Mouse (Mus musculus): ENCODE measurements around the gene E2f7. TPM values are rescaled to one million over a fixed set of nuclear protein-coding genes. Genes with fewer than 3 reads are reported as not detected.
"Not testable (repeated sequence)": the region's sequence is repeated elsewhere in the genome, so short reads cannot be mapped to it uniquely, and the experiment has no call there.

Gene E2f7
- total RNA-seq (2017), result 0.85 to 1.2 TPM in 2 of 3 replicates, not detected in the other

DNA sequence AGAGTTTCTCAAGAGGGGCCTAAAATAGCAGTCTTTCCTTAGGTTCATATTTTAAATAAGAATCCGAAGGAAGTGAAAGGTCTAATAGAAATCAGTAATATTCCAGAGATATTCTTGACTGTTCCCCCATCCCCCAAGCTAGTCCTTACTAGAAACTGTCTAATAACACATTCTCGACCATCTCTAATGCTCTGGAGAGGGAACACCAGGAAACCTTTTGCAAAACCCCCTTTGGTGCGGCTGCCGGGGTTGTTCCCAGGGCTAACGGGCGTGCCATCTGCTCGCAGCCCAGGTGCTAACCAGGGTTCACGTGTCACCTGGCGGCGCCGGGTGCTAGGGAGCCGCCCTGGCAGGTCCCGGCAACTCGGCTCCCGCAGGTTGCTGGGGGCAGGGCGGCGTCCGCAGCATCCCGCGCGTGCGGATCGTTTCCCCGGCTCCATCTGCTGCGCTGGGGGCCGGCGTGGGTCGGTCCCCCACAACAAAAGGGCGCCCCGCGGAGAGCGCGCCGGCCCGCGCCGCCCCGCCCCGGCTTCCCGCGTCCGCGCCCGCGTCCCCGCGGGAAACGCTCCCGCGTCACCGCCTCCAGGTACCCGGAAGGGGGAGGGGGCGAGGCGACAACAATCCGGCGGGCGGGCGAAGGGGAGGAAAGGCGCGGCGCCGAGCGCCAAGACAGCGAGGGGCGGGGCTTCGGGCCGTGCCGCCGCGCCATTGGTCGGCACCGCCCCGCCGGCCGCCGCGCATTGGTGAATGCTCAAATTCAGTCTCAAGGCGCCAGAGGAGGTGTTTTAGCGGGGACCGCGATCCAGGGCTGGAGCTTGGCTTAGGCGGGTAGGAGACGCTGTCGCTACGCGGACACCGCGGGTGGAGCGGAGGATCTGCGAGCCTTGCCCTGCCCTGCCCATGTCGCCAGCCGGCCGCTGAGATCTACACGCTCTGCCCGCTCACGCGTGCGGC, at the start of gene E2f7:
Gene E2f7 (plus strand): TSS at position 754 of the 954 bp plus-strand sequence.
- peak; percentile 83 for ATAC-seq (replicated peaks; ENCODE audit: insufficient number of reproducible peaks, low FRiP score, low TSS enrichment, poor library complexity, severe bottlenecking)

DNA sequence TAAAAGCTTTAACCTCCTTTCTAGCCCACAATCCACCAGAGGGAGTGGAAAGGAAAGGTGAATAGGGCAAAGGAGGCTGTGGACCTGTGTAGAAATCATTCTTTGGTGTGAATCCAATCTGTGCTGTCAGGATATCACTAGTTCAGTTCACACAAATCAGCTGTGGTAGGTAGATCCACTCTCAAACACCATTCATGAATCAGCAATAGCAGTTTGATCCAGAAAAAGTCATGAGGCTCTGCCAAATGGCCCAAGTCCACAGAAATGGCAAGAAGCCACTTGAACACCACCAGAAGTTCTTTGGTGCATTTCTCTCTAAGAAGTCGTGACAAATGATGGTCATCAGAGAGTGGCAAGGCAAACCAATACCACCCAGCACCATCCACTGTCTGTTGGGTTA, 44.0 kb upstream of the E2f7 start:
- ATAC-seq (replicated peaks; ENCODE audit: insufficient number of reproducible peaks, low FRiP score, low TSS enrichment, poor library complexity, severe bottlenecking), result no peak

DNA sequence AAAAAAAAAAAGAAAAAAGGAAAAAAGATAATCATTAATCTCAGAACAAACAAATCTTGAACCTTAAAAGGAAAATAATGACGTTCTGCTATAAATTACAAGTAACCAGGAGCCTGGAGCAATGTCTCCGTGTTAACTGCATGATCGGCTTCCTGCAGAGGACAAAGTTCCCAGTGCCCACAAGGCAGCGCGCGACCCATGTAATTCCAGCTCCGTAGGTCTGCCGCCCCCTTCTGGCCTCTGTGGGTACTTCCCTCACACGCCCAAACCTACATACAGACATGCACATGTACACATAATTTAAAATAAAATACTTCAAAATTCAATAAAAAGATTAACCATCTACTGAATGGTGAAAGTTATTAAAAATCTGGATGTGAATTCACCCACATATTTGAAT, 39.6 kb upstream of the E2f7 start:
- ATAC-seq (replicated peaks; ENCODE audit: insufficient number of reproducible peaks, low FRiP score, low TSS enrichment, poor library complexity, severe bottlenecking), result no peak

DNA sequence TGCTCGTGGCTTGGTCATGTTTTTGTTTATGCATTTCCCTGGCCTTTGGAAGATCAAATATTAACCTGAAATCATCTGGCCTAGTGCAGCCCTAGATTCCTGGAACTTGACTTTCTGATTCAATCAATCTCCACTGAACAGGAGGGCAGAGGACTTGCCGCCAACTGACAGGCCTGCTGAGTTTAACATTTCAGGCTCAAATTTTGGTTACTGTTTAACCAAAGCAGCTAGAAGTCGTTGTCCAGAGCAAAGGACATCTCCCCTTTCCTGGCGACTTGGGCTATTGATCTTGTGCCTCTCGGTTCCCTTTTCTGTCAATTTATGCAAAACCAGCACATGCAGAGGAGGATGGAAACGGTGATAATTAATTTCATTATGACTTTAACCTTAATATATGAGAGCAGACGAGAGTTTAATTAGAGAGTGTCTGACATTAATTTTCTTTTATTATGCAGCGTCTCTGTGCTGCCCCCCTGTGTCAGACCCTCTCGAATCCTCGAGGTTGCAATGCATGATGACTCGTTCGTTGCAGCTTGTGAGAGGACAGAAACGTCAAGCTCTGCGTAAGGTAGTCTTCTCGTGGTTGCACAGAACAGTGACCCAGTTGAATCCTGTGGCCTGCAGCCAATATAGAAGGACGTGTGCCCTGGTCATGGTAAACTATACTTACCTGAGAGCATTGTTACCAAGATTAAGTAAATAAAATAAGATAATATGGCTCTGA, 37.7 kb upstream of the E2f7 start:
- no peak for ATAC-seq (replicated peaks; ENCODE audit: insufficient number of reproducible peaks, low FRiP score, low TSS enrichment, poor library complexity, severe bottlenecking)

DNA sequence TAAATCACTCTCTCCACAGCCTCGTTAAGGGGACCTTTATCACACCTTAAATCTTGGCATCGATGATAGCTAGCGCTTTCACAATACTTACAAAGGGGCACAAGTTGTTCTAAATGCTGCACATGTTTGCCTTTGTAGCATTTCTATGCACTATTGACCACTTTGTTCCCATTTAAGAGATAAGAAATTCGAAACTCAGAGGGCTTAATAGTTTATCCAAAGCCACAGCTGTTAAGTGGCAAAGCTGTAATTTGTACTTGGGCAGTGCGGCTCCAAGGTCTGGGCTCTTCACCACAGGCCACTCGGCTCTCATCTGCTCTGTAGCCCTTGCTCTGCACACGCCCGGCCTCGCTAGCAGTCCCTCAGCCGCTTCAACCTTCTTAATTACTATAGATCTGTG, 28.4 kb upstream of the E2f7 start:
- ATAC-seq (replicated peaks; ENCODE audit: insufficient number of reproducible peaks, low FRiP score, low TSS enrichment, poor library complexity, severe bottlenecking), result no peak

DNA sequence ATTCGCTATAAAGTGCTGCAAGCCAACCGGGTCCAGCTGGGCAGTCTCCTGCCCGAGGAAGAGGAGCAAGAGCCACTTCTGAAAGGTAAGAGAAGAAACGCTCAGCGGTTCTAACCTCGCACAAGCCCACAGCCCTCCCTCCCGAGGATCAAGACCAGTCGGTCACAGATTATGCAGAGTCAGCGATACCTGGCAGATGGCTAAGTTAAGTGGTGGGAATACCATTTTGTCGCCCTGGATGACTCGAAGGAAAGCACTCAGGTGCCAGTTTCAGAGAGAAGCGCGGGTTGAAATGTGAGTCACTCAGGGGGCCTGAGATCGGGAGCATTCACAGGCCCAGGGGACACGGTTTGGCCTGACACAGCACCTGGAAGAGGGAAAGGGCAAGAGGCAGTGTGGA, 18.8 kb upstream of the E2f7 start:
- ATAC-seq (replicated peaks; ENCODE audit: insufficient number of reproducible peaks, low FRiP score, low TSS enrichment, poor library complexity, severe bottlenecking), result no peak

DNA sequence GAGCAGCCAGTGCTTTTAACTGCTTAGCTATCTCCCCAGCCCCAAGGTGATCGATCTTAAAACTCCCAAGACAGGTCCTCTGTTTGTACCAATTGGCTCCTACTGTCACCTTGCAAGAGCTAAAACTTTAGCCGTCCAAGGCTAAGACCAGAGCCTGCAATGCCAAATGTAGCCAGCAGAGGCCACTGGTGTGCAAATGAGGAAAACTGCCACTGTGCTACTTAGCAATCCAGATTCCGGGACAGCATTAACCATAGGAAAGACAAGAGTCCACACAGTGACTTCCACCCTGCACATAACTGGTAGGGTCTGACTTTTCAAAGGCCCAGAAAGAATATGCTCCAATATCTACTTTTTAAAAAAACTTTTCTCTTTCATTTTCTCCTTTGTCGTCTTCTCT, 17.4 kb upstream of the E2f7 start:
- peak; percentile 84 for ATAC-seq (replicated peaks; ENCODE audit: insufficient number of reproducible peaks, low FRiP score, low TSS enrichment, poor library complexity, severe bottlenecking)

DNA sequence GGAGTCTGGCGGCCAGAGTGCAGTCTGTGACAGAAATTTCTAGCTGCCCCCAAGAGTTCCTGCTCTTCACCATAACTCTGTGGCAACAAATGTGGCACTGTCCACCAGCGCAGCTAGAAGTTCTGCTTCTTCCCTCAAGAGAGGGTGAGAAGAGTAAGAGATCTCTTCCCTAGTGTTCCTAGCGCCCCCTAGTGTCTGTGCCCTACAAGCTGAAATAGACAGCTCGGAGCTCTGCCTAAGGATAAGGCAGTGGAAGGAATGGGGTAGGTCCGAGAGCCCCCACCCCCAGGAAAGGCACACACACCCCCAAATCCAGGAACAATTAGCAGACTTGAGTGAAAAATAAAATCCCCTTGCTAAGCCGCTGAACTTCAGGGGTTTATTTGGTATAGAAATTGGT, 11.9 kb upstream of the E2f7 start:
- ATAC-seq (replicated peaks; ENCODE audit: insufficient number of reproducible peaks, low FRiP score, low TSS enrichment, poor library complexity, severe bottlenecking), result peak; percentile 76

DNA sequence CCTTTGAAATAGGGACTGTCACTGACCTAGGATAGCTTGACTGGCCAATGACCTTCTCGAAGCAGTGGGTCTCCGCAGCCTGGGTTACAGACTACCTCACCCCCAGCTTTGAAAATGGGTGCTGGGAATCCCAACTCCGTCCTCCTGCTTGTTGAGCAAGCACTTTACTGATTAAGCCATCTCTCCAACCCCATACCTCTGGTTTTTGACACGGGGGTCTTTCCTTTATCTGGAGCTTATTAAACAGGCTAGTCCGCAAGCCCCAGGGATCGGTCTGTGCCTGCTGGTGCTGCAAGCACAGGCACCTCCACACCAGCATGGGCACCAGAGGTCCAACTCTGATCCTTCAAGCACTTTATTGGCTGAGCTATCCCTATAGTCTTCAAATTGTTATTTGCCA, 1.5 kb upstream of the E2f7 start:
- no peak for ATAC-seq (replicated peaks; ENCODE audit: insufficient number of reproducible peaks, low FRiP score, low TSS enrichment, poor library complexity, severe bottlenecking)

DNA sequence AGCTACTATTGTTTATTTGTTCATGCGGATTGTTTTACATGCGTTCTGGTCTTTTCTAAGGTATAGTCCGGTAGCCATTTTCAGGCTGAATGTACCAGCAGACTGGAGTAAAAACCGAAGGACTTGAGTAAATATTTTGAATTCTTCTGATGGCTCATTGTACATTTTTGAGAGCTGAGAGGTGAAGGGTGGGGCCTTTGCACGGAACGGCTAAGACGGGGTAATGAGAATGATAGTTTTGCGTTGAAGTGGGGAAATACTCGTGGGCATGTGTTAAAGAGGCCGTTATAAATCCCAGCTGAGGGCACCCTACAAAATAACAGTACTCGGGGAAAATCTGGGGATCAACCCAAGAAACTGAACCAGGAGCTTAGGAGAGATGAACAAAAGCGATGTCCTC, 1.1 kb upstream of the E2f7 start:
- no peak for ATAC-seq (replicated peaks; ENCODE audit: insufficient number of reproducible peaks, low FRiP score, low TSS enrichment, poor library complexity, severe bottlenecking)

DNA sequence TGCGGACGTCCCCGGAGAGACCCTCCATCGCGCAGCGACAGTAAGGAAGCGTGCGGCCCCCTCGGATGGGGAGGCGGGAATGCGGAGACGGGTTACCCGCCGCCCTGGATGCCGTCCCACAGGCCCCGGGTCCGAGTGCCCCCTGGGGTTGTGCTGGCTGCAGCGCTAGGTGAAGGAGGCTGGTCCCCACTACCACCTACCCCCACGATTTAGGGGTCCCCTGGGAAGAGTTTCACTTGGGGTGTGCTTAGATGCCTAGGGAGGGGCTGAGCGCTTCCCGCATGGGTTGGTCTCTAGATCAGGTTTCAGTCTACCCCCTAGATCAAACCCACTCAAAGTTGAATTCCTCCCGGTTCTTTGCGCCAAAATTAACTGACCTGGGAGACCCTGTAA, 397 bp downstream of the E2f7 start:
- ATAC-seq (replicated peaks; ENCODE audit: insufficient number of reproducible peaks, low FRiP score, low TSS enrichment, poor library complexity, severe bottlenecking), result no peak

DNA sequence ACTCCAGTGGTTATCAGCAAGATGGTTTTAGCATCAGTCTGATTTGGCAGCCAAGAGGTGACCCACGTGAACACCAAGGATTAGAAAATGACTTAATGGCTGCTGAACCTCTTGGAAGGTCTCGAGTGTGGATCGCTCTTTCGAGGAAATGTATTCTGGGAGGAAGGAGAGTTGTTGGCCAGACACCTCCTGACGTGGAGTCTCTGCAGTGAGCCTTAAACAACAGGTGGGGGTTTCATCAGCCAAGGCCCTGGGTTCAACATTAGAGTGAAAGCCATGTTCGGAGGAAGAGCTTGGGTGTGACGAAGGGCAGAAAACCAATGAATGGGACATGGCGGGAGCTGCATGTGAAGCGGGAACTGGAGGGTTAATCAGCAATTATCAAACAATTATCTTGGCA, 3.8 kb downstream of the E2f7 start:
- ATAC-seq (replicated peaks; ENCODE audit: insufficient number of reproducible peaks, low FRiP score, low TSS enrichment, poor library complexity, severe bottlenecking), result no peak

DNA sequence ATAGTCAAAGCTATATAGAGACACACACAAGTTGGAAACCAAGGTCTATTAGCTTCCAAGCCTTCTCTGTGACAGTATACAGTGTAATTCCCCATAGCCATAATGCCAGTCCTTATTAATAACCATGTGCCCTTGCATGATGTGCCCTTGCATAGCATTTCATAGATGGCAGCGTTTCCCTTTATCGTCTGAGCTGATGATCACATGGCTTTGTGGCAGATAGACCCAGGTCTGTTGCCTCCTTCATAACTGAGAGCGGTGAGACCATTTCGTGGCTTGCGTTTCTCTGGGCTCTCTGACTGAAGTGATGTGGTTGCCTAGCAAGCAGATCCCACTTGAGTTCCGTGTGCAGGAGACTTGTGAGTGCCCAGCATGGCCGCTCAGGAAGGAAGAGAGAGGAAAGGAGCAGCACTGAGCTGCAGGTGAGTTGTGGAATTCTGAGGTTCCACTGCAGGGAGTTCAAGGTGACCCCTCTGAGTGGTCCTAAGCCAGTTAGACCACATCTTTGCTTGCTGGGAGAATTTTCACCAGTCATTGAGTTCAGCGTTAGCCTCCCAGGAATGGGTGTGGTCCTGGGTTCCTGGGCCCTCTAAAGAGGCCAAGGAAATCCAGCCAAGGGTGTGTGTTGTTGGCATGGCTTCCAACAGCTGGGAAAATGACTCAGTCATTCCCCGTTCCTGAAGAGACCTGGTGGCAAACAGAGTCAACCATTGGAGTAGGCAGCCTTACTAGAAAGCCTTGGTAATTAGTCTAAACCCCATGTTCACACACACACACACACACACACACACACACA, 4.5 kb downstream of the E2f7 start:
- no peak for ATAC-seq (replicated peaks; ENCODE audit: insufficient number of reproducible peaks, low FRiP score, low TSS enrichment, poor library complexity, severe bottlenecking)

DNA sequence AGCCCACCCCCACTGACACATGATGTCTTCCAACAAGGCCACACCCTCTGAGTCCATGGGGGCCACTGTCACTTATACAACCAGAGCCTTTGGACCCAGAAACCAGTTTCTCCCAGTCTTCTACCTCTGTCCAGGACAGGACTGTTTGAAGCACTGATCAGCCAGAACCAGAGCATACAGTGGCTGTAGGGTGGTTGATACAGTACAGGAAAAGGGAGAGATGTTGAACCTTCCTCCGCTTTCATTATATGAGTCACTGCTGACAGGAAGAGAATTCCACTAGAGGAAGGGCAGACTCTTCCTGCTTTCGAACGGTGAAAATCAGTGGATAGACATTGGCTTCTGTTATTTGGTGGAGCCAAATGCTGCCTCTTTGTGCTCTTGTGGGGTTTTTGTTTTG, 7.6 kb downstream of the E2f7 start:
- no peak for ATAC-seq (replicated peaks; ENCODE audit: insufficient number of reproducible peaks, low FRiP score, low TSS enrichment, poor library complexity, severe bottlenecking)

DNA sequence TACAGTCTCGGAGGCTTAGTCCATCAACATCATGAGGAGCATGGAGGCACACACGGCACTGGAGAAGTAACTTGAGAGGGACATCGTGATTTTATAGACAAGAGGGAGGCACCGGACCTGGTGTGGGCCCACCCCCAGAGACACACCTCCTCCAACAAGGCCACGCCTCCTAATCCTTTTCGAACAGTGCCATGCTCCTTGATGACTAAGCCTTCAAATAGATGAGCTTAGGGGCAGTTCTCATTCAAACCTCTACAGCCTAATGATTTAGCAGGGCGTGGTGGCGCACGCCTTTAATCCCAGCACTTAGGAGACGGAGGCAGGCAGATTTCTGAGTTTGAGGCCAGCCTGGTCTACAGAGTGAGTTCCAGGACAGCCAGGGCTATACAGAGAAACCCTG, 10.3 kb downstream of the E2f7 start:
- no peak for ATAC-seq (replicated peaks; ENCODE audit: insufficient number of reproducible peaks, low FRiP score, low TSS enrichment, poor library complexity, severe bottlenecking)

DNA sequence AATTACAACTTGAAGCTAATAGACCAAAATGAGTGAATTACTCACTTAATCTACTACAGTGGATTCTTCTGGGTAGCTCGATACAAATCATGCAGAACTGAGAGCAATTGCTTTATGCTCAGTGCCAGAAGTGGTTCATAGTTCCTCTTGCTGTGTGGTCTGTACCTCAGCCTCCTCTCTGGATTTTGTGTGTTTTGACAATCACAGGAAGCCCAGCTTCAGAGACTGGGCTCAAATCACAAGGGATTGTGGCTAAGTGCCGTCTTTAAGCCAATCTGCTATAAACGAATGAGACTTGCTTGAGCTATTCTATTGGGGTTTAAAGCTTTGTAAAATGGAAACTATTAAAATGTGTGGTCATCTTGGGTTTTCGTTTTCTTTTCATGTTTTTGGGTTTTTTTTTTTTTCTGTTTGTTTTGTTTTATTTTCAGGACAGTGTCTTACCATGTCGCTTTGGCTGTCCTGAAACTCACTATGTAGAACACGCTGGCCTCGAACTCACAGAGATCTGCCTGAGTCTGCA, 11.1 kb downstream of the E2f7 start:
- no peak for ATAC-seq (replicated peaks; ENCODE audit: insufficient number of reproducible peaks, low FRiP score, low TSS enrichment, poor library complexity, severe bottlenecking)

DNA sequence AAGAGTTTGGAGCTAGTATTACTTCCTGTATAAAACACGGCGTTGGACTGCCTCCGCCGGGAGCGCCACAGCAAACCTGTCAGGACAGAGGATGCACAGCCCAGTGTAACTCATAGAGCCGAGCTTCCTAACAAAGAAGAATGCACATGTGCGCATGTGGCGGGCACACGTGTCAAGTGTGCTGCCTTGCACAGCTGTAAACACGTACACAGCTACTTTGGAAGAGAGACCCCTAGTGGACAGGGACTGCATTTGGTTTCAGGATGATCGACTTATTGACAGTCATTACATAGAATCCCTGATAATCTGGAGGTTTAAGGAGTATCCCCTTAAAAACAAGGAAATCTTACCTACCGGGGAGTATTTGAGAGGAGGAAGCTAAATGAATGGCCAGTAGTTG, 15.3 kb downstream of the E2f7 start:
- not testable (repeated sequence) for ATAC-seq (replicated peaks; ENCODE audit: insufficient number of reproducible peaks, low FRiP score, low TSS enrichment, poor library complexity, severe bottlenecking)

DNA sequence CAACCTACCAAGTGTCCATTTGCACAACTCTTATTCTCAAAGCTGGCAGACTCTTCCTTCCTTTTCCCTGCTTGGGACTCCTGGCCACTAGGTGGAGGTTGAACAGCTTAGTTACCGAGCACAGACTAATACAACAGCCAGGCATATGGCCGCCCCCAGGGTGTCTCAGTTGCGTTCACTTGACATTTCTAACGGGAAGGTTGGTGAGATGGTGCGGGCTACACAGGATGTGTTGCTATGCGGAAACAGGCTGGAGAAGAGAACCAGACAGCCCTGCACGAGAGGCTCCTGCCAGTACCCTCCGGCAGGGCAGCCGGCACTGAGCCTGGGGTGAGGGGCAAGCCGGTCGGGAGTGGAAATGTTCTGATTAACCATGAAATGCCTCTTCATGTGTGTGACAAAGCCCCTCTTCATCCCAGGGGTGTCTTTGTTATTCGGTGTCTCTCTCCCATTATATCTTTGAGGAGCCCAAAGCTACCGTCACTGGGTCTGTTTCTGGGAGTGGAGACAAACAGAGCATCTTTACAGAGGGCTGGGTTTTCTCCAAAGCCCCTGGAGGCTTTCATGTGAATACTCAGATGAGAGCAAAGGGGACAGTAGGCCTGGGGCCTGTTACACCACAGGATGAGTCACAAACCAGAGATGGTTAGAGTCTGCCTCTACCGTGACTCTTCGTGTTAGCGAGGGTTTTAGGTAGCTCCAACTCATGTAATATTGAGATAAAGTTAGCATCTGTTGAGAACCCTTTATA, 17.1 kb downstream of the E2f7 start:
- no peak for ATAC-seq (replicated peaks; ENCODE audit: insufficient number of reproducible peaks, low FRiP score, low TSS enrichment, poor library complexity, severe bottlenecking)

All from monocyte, adult 5-6 weeks (primary cell).